Mouse (Mus musculus) CH12F3 (cell line): ENCODE results near the gene Pcnx2.

Experiments
- in situ Hi-C: fragments of 300-500 bp; cut with MboI; formaldehyde crosslinking; loops from 2 replicates; pipeline ENCODE4 v1.14.3; 2020; ENCODE audit warnings: low sequenced_read_pairs

Gene Pcnx2

DNA sequence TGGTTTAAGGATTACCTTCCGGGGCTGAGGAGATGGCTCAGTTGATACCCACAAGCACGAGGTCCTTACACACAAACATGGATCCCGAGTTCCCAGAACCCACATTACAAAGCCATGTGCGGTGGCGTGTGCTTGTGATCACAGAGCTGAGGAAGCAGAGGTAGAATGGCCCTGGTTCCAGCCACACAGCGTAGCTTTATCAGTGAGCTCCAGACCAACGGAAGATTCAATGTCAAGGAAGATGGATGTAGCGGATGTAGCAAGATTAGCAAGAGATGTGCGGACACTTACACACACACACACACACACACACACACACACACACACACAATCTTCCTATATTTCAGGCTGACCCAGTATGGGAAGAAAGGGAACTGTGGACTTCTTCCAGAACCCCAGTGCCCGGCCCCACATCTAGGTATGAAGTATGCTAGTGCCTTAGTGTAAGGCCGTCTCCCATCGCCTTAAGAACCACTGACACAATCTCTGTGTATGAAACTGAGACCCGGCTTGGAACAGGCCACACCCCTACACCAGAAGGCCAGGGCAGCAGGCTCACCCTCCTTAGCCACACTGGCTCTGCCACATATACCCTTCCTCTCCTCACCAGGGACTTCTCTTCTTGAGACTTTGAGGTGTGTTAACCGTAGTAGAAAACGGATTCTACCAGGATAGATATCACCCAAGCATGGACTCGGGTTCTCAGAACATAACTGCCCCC is 134.9 kb downstream of the Pcnx2 start:
- in situ Hi-C loops, result no loop called here

DNA sequence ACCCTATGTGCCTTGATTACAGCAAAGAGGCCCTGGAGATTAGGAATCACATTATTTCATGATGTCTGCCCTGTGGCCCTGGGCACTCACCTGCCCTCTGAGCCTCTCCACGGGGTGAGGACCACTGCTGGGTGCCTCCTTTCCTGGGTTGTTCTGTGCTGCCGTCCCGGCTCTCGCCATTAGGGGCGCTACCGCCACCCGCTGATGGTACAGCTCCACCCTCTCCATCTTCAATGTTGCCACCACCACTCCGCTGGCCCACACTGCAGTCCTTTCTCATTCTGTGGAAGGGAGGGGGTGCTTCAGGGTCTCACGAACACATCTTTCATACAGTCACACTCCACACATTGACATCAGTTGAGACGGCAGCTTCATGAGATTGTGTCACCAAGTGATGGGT is 139.1 kb downstream of the Pcnx2 start:
- in situ Hi-C loops, result no loop called here

DNA sequence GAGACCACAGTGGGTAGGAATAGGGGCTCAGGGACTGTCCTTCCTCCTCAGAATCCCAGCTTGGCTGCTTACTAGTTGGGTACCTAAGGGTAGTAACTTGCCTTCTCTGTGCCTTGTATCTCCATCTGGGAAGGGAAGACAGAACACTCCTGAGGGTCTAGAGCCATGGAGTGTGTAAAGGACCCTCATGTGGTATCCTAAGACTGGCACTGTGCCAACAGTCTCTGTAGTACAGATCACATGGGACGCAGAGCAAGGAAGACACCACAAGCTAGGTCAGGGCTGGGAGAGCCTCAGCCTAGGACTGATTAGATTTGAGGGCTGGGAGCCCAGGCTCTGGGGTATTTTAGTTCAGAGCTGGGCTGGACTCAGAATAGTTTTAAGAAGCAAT is 141.0 kb downstream of the Pcnx2 start:
- in situ Hi-C loops, result no loop called here

DNA sequence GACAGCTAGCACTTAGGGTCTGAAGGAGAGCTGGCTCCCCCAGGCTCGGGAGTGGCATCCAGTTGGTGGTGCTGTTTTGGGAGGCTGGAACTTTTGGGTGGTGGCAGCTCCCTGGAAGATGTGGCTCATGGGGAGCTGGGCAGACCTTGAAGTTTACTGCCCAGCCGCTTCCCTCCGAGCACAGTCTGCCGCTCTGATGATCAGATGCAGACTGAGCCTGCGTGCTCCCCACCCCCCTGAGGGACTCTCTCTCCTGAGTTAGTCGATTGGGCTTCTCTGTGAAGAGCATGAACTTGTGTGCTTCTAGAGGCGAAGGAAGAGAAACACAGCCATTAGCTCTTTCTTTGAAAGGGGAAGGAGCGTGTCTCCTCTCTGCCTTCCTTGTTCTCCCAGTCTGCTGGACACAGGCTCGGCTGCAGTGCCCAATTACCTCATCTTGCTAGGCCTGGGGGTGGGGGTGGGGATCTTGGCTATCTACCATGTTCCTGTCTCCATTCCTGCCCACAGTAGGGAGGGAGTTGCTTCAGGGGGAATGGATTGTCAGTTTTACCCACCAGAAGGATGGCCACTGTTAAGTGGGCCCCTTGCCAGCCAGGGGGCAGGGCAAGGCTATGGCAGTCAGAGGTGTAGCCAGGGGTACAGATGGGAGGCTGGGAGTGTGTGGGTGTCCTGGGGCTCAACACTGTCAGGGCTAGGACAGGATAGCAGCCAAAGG is 141.6 kb downstream of the Pcnx2 start:
- in situ Hi-C loops, result no loop called here

DNA sequence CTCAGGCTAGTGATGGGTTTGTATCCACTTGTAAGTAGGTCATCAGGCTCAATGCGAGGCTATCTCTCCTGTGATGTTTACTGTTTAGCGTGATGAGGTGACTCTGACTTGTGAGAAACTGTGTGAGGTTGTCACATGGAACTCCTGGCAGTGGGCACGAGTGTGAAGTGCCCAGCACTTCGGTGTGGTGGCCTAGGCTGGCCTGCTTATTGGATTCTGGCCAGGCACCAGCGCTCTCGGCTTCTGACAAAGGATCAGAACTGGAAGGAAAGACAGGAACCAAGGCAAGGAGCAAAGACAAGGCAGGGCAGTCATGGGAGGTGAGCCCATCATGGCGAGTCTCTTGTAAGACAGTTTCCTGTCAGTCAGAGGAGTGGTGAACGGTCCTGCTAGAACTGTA is 142.2 kb downstream of the Pcnx2 start:
- in situ Hi-C loops, result no loop called here

DNA sequence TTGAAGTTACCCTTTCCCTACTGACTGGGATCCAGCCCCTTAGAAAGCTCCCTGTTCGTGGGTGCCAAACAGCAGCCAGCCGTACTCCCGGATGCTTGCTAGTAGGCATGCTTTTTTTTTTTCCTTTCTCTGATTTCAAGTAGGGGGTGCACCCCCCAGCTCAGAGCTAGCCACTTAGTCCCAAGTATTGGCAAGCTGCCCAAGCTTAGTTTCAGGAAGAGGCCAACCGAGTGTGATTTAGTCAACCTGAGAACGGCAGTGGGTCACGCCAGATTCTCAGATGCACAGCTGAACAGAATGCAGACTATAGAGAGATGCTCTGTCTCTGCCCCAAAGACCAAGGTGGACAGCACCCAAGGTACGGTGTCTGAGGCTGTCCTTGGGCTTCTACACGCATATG is 147.3 kb downstream of the Pcnx2 start:
- in situ Hi-C loops, result no loop called here

DNA sequence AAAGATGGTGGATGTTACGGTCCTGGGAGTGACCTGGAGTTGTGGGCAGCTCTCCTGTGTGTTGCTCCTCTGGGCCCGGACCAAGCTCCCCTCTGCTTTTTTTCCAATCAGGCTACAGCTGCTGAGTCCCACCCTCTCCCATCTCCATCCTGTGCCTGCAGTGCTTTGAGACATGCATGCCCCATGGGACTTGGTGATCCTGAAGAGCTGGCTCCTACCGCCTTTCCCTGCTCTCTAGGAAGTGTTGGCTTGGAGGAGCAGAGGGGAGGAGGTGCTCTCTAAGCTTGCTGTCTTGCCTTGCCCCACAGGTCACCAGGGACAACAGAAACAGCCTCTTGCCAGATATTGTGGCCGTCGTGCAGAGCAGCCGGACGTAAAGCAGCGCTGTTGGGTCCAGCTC is 150.7 kb downstream of the Pcnx2 start:
- in situ Hi-C loops, result no loop called here

DNA sequence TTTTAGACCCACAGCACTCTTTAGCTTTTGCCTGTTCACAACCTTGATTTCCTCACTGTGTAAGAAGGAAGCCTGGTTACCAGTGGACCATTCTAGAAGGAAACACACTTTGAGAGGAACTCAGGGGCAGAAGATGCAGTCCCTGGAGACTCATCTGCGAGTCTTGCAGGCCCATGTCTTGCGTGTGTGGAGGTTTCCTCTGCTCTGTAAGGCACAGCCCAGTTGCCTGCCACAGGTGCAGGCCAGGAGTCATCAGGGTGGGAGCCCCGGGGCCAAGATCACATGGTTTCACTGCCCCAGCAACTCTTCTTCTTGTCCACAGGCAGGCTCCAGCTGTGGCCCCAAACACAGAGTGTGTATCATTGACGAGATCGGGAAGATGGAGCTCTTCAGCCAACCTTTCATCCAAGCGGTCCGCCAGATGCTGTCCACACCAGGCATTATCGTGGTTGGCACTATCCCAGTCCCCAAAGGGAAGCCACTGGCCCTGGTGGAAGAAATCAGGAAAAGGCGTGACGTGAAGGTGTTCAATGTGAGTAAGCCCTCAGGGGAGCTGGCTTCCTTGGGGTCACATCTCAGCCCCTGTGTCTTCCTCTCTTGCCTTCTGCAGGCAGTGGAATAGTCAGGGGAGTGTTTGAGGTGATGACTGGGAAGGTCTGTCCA is 153.1 kb downstream of the Pcnx2 start:
- in situ Hi-C loops, result no loop called here

DNA sequence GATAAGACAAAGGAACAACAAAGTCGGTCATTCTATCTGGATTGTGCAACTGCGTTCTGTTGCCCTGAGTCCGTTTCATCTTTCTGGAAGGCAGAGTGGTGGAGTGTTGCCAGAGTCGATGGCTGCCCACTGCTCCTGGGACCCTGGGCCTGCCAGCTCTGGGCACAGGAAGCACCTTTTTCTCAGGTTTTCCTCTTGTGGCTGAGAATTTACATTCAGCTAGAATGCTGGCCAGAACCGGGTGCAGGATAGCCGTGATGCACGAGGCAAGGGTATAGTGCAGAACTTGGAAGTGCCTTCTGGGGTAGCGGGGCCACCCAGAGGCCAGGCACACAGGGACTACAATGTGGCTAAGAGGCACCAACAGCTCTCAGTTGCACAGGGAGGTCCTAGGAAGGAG is 155.7 kb downstream of the Pcnx2 start:
- in situ Hi-C loops, result no loop called here

DNA sequence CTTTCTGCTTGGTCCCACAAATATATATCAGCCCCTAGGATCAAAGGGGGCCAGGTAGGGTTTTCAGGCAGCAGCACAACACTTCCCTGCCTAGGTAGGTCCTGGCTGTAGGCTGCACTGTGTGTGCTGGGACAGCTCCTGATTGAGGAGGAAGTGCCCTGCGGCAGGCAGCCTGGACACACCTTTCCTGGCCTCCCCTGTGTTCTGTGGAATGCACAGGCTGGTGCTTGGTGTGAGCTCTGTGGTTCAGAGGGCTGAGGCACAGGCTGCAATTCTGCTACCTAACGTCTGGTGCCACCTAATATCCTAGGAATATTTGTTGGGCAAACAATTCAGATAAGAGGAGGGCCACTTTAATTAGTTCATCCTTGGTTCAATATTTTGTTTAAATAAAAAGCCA is 156.3 kb downstream of the Pcnx2 start:
- in situ Hi-C loops, result no loop called here

DNA sequence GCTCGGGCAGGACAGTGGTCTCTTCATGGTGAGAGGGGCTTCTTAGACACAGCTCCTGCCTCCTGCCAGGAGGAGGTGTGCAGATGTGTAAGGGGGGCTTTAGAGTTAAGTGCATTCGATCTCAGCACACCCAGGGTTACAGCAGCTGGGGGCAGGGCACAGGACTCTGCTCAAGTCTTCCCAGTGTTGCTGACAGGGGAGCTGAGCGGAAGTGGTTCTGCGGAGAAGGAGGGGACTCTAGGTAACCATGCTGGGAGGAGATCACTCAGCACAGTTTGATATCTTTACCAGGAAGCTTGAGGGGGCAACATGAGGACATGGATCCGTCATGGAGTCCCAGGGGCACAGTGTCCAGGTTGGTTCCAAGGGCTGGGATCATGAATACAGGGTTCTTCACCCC is 156.7 kb downstream of the Pcnx2 start:
- in situ Hi-C loops, result no loop called here

DNA sequence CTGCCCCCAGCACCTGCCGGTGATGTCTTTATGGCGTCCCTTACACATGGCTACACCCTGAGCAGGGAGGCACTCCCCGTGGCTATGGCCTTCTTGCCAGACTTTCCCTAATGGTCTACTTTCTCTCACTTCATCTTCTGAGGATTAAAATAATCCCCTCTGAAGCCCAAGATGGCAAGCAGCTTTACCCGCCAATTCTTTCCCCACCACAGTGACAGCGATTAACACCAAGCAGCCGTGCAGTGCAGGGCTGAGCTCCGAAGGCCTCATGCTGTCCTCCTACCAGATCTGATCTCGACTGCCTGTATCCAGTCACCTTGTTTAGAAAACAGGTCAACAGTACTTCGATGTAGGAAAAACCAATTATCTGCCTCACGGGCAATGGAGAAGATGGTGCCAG is 157.5 kb downstream of the Pcnx2 start:
- in situ Hi-C loops, result no loop called here

DNA sequence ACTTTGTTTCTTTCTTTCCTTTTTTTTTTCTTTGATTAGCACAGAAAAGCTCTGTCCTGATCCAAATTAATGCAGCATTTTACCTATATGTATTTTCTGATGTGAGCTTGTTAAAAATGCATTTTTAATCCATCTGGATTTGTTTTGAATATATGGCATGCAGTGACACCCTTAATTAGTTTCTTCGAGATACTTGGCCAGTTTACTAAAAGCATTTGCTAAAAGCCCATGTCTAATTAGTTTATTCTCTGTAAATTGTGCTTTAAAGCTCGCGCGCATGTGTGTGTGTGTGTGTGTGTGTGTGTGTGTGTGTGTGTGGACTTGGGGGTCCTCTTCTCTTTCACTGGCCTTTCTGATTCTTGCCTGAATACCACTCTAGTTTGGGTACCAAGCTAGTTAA is 159.2 kb downstream of the Pcnx2 start:
- in situ Hi-C loops, result no loop called here

DNA sequence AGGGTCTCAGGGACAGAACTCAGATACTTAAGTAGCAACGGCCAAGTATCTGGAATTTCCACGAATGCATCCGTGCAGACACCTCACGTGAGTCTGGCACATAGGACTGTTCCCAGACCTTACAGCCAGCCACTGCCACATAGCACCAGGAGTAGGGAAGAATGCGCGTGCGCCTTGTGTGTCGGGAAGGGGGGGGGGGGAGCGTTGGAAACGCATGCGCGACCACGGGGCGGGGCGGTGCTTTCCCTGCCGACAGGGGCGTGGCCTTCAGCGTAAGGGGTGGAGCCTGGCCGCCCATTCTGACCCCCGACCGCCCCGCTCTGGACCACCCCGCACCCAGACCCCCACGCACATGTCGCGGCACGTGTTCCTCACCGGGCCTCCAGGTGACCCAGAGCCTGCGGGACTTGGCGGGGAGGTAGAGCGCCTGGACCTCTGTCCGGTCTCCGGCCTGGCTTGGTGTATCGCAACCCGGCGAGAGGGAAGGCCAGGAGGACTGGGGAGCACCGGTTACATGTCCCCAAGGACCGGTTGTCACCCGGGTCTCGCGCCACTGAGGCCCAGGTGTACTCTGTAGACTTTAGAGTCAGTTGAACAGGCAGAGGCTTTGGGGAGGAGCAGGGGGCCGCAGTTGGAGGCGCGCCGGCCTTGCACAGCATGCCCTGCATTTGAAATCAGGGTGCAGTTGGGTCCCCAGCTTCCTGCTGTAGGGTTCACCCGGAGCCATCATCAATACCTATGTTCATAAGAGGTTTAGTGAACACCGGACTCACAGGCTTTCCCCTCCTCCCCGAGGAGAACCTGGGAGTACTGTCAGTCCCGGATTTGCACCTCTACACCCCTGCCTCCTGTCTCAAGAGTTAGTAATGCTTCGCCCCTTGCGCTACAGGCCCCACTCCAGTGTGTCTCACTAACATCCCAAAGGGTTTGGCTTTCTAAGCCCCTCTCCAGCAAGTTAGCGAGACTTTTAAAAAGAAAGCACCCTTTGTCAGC is 163.9 kb downstream of the Pcnx2 start:
- in situ Hi-C loops, result no loop called here

DNA sequence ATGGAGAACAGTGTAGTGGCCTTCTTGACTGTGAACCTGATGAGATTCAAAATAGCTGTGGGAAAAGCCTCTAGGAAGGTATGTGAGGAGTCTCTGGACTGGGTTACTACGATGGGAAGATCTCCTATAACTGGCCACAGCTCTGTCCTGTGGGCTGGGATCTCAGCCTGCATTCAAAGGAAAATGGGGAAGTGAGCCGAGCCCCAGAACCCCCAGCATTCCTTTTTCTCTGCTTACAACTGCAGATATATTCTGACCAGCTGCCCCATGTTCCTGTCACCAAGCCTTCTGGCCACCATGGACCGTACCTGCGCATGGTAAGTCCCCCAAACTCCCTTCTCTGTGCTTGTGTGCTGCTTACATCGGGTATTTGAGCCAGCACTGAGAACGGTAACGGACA is 168.4 kb downstream of the Pcnx2 start, which contains the start of gene Ntpcr:
Ntpcr (plus strand) TSS at position 218 of the 400 bp plus-strand sequence.
- in situ Hi-C loops, result no loop called here

DNA sequence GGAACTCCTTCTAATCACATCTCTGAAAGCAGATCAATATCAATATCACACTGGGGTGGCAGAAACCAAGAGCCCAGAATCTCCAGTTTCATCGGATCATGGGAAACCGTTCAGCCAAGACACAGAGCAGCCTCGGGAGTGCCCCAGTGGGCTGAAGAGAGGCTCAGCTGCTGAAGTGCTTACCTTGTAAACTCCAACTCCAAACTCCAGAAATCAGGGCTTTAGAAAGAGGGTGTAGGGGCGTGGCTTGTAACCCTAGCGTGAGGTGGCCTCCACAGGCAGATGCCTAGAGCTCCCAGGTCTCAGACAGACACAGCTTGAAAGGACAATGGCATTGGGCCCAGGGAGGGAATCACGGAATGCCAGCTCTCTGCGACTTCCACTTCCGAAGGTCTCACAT is 170.3 kb downstream of the Pcnx2 start:
- in situ Hi-C loops, result no loop called here

DNA sequence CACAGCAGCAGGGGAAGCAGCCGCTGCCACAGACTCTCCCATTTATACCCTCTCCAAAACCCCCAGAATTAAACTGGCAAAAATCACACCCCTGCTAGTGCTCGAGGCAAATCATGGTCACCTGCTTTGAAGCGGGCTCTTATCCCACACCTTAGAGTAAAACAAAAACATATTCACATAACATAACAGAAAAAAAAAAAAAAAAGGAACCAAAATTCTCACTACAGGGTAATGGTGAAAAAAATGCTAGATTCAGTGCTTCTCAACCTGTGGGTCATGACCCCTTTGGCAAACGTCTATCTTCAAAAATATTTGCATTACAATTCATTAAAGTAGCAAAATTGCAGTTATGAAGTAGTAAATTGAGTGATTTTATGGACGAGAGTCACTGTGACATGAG is 171.1 kb downstream of the Pcnx2 start:
- in situ Hi-C loops, result no loop called here

DNA sequence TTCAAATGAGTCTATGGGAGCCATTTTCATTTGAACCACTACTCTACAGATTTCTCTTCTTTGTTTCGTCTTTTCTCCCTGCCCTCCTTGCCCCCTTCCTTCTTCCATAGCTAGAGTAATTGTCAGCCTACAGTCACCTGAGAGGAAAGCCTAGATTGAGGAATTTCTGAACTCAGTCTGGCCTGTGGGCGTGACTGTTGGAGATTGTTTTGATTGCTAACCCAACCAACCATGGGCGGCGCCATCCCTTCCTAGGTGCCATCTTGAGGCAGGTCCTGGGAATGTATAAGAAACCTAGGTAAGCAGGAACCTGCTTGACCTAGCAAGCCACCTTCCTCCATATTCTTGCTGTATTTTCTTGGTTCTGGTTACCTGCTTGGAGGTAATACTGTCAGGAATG is 172.0 kb downstream of the Pcnx2 start:
- in situ Hi-C loops, result no loop called here

DNA sequence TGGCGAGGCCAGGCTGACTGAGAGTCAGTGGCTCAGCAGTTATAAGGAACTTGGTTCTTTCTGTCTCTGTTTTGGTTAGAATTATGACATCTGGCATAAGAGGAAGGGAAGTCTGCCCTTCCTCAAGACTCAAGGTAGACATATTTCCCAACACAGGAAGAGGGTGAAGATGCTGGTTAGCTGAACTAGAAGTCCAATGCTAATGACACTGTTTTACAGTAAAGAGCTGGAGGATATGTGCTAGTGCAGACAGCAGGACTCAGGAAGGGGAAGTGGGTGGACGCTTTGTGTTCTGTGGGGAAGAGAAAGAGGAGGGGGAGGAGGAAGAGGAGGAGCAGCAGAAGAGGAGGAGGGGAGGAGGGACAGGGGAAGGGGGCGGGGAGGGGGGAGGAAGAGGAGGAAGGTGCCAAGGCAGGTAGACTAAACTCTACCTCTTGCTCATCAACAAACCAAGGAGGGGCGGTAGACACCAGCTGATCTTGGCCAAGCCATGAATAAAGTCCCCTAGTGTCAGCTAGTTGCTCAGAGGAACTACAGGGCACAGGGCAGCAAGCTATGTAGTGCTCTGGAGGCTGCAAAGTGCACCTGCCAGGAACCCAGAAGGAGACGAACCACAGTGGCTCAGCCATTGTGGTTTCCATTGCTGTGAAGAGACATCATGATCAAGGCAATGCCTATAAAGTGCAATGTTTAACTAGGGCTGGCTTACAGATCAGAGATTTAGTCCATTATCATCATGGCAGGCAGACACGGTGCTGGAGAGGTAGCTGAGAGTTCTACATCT is 172.9 kb downstream of the Pcnx2 start:
- in situ Hi-C loops, result no loop called here

DNA sequence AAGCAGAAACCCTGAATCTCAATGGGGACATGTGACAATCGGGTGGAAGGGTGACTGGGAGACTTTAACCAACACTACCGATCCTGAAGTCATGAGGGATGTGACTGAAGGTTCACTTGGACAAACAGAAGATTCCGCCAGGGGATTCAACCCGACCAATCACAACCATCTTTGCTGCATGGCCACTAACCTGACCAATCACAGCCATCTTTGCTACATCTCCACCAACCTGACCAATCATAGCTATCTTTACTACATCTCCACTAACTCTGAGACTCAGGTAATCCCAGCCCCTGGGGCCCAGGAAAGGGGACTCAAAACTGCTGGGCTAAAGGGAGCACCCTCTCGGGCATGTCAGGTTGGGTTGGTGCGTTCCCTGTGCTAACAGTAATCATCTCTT is 174.7 kb downstream of the Pcnx2 start:
- in situ Hi-C loops, result no loop called here
